Mouse (Mus musculus): ENCODE measurements around the gene Fabp3.
A peak's percentile ranks its signal among the peaks of the same experiment; 100 is the strongest.

Gene Fabp3

DNA sequence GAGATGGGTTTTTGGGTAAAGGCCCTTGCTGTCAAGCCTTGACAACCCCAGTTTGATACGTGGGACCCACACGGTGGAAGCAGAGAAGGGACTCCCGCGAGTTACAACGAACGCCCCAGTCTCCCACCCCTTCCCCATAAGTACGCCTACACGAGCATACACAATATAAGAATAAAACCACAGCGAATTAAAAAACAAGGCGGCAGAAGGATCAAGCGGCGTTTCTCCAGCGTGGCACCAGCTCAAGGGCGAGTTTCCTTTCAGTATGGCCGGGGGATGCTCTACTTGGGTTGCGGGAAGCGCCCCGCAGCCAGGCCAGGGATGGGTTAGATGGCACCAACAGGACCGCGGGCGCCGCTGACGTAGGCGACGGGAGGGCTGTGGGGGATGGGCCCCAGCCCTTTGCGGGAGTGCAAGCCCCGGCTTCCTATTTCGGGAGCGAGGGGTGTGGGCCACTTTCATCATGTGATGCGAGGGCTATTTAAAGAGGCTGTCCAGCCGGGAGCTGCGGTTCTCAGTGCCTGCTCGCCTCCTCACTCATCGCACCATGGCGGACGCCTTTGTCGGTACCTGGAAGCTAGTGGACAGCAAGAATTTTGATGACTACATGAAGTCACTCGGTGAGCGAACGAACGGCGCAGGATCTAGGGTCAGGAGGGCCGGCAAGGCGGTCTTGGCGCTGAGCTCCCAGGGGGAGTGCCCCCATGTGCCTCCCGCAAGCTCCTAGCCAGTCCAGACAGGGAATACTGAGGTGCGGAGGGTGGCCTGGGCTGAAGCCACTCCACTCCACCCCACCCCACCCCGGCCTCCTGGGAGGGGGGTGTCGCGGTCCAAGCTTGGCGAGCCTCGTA is at the start of gene Fabp3, which contains the start of gene Gm10570:
Gene Fabp3 (plus strand): TSS at position 365 of the 851 bp plus-strand sequence.
Gene Gm10570 (minus strand): TSS at position 444 of the 851 bp plus-strand sequence.
- peak; percentile 73 for DNase-seq (ENCODE audit: low spot score)

- no peak for DNase-seq (ENCODE audit: low spot score)
Measured at GRCm38 (mm10) chr4:130260406-130260805, 48.0 kb upstream of the Fabp3 start.

- no peak for DNase-seq (ENCODE audit: low spot score)
Measured at GRCm38 (mm10) chr4:130264131-130264530, 44.3 kb upstream of the Fabp3 start.

DNA sequence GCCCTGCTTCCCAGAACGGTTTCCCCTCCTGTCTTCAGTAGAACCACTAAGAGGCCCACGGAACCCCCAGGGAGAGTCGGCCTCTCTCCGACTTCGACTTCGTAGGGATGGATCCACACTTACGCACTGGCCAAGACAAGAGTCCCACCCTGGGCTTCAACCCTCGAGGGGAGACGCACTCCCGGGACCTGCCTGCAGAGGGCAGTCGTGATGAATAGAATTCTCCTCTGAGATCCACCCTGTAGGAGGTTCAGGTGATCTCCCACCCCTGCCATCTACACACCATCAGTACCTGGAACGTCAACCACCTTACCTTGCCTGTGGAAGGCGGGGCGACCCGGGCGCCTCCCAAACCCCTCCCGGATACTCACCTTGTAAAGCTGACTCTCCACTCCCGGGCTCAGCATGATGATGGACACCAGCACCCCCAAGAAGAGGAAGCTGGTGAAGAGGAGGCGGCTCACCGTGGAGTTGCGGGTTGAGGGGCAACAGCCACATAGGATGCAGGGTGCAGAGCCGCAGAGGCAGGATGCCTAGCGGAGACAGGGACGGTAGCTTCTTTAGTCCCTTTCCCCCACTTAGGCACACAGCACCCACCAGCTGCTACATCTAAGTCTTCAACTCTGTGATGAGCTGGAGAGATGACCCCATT is 43.6 kb upstream of the Fabp3 start:
- DNase-seq (ENCODE audit: low spot score) = peak; percentile 83

DNA sequence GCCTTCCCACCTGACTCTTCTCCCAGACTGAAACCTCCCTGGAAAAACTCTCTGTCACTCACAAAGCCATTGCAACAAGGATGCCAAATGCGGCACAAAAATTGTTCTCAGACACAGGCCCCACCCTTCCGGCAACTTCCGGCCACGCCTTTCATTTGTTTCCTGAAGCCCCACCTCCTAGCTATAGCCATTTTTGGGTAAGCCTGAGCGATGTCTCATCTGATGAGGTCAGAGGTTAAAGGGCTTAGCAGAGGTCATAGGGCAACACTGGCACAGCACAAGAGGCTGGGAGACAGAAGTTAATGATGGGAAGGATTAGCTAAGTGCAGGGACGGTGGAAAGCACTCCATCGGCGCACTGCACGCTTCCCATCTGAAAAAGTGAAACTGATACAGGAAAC is 41.8 kb upstream of the Fabp3 start:
- DNase-seq (ENCODE audit: low spot score) = no peak

- no peak for DNase-seq (ENCODE audit: low spot score)
Measured at GRCm38 (mm10) chr4:130267069-130267468, 41.3 kb upstream of the Fabp3 start.

- DNase-seq (ENCODE audit: low spot score) = no peak
Measured at GRCm38 (mm10) chr4:130268736-130269135, 39.7 kb upstream of the Fabp3 start.

GRCm38 (mm10) chr4:130270089-130270488 is 38.3 kb upstream of the Fabp3 start:
- peak; percentile 7 for DNase-seq (ENCODE audit: low spot score)

GRCm38 (mm10) chr4:130270611-130271347 is 37.6 kb upstream of the Fabp3 start:
- no peak for DNase-seq (ENCODE audit: low spot score)

- DNase-seq (ENCODE audit: low spot score) = peak; percentile 49
Measured at GRCm38 (mm10) chr4:130273698-130274345, 34.6 kb upstream of the Fabp3 start.

DNA sequence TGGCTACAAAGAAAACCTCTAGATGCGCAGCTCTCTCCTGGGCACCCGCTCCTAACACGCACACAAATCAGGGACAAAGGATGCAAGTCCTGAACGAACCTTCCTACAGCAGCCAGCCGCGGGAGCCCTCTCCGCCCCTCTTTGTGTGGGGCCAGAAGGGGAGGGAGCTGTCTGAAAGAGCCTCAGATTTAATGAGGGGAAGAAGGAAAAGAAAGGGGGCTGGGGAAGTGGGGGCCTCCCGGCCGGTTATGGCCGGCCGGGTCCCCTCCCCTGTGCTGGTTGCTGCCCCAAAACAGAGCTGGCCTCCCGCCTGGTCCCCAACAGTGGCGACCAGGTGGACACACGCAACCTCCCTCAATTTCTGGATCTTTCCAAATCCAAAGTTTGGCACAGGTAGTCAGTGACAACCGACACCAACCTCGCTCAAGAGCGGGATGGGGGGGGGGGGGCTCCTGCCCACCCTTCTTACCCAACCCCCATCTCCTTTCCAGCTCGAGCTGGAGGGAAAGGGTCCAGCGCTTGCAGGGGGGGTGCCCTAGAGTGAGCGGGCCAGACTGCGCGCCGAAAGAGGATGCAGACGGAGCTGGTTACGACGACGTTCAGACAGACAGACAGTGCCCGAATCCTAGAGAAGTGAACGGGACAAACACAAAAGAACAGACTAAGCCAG is 33.9 kb upstream of the Fabp3 start:
- DNase-seq (ENCODE audit: low spot score) = peak; percentile 72

DNA sequence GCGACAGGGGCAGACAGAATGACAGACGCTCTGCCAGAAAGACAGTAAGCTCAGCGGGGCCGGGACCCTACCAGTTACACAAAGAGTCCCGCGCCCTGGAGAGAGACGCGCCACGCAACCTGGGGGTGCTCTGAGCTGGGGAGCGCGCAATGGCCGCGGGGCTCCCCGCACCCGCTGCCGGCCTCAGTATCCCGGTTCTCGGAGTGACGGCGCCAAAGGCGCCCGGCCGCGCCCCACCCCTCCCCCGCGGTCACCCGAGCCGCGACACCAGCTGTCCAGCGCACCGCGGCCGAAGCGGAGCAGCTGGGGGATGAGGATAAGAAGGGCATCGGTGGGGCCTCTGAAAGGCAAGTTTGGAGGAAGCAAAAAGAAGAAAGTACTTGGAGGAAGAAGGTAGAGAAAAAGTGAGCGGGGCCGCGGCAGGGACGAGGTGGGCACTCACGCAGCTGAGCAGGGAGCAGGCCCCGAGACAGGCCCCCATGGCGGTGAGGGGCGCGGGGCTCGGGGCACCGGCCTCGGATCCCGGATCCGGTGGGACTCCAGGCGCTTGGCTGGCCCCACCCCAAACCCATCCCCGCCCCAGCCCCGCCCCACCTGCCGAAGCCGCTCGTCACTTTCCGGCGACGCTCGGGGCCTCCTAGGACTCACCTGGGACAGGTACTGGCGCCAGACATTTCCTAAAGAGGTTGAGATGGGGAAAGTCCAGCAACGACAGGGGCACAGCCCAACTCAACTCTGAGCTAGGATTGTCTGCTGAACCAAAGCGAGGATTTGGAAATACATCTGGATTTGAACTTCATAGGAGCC is 33.2 kb upstream of the Fabp3 start:
- DNase-seq (ENCODE audit: low spot score) = peak; percentile 64

GRCm38 (mm10) chr4:130275823-130276105 is 32.6 kb upstream of the Fabp3 start:
- DNase-seq (ENCODE audit: low spot score) = no peak

DNA sequence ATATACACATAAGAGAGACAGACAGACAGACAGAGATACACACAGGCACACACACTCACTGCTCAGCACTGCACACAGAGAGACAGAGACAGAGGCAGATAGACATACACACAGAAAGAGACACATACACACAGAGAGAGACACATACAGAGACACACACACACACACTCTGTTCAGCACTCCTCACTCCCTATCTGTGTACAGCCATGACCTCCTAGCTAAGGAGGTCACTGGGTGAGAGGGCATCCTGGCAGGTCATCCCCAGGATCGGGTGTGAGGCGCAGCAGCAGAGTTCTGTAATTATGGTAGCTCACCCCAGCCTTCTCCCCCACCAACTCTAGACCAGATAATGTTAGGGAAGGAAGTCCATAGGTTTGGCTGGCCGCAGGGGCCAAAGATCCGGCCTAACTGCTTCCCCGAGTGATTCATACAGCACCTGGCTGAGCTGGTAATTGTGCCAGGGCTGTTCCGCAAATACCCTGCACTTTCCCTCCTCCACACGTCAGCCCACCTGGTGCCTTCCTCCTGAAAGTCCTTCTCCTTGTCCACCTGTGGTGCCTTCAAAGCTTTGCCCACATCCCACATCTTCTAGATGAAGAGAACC is 31.7 kb upstream of the Fabp3 start:
- DNase-seq (ENCODE audit: low spot score) = no peak

DNA sequence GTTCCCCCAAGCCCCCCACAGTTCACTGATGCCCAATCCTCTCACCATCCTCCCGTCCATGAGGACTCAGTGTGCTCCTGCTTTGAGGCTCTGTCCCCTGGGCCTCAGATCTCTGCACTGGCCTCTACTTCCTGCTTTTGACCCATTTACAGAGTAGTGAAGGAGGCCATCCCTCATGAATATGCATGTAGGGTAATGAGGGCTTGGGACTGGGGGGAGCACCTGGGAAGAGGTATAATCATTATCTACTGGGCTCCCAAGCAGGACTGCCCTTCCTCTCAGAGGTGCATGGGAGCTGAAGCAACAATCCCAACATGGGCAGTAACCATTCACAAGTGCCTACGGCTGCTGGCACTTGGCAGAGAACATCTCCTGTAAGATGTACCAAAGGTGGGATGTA is 29.3 kb upstream of the Fabp3 start, which contains the start of gene Serinc2:
Gene Serinc2 (minus strand): TSS at position 101 of the 400 bp plus-strand sequence.
- no peak for DNase-seq (ENCODE audit: low spot score)

DNA sequence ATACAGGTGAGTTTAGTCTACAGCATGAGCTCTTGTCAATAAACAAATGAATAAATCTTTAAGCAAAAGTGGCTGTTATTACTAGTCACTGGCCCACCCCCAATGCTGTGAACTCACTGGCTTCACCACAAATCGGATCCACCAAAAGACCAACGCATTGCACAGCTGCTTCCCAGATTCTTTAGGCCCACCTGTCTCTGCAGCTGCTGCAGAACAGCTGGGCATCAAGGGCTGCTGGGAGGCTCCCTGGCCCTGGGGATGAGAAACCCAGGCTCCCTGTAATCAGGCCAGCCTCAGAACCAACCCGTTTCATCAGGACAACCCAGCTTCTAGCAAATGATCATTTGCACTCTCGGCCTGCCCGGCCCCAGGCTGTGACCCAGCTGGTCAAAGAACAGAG is 25.5 kb upstream of the Fabp3 start:
- no peak for DNase-seq (ENCODE audit: low spot score)

GRCm38 (mm10) chr4:130283826-130284225 is 24.6 kb upstream of the Fabp3 start:
- no peak for DNase-seq (ENCODE audit: low spot score)

DNA sequence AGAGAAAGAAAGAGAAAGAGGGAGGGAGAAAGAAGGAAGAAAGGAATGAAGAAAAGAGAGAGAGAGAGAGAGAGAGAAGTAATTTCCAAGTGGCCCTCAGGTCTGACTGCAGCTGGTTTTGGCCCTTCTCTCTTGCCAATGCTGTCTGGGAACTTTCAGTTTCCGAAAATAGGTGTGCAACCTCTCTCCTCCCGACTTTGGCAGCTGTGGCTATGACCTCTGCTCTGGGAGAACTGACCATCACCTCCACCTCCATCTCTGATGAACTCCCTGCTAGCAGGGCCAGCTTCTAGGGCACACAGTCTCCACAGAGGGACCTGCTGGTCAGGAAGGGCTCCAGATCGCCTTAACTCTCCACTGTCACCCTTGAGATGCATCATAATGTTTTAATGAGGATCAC is 21.9 kb upstream of the Fabp3 start:
- no peak for DNase-seq (ENCODE audit: low spot score)

DNA sequence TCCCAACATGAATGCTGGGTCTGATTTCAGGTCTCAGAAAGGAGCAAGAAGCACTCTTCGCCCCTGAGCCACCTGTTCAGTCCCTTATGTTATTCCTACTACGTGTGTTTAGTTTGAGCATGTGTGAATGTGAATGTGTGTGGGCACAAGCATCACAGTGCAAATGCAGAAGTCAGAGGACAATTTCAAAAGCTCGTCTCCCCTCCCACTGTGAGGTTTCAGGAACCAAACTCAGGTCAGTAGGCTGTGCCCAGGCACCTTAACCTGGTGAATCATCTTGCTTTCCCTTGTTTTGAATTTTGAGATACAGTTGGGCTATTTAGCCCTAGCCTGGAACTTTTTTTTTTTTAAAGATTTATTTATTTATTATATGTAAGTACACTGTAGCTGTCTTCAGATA is 18.6 kb upstream of the Fabp3 start:
- DNase-seq (ENCODE audit: low spot score) = no peak

DNA sequence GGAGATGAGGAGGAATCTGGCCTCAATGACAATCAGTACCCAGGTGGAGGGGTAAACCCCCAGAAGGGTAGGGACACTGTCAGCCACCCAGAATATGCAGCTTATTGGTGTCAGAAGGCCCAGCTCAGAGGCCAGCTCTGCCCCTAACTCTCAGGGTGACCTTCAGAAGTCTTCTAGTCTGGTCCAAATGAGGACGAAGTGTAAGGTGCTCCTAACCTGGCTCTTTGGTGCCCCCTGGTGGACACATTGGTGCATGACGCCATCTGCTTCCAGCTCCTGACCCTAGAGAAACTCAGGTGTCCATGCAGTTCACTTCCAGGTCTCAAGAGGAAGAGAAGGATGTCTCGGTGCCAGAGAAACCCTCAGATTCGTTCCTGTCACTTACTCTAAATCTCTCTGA is 16.1 kb upstream of the Fabp3 start:
- peak; percentile 93 for DNase-seq (ENCODE audit: low spot score)

Measured in retina, embryonic 14.5 days (tissue).